Mouse (Mus musculus): ENCODE data around the gene Vps37b.

- no peak for TF ChIP-seq CTCF (IDR thresholded peaks at IDR 0.05; ENCODE audit: borderline replicate concordance, insufficient read depth, low read depth, low read length)
- no peak for TF ChIP-seq POLR2A (IDR thresholded peaks at IDR 0.05; ENCODE audit: borderline replicate concordance, insufficient read depth, low read length)
Observed at GRCm38 (mm10) chr5:123979221-123979979, 52.7 kb downstream of the Vps37b start.
